ENCODE assay signal across 9 mouse cellular contexts in genomic region chr4:78210878-78211528, GRCm38 (mm10). TPM values are rescaled to one million over a fixed set of nuclear protein-coding genes. Genes with fewer than 3 reads are reported as not detected.
A peak's percentile ranks its signal among the peaks of the same experiment; 100 is the strongest.
DNase-seq lines count a peak whose midpoint lies in the region; ATAC-seq and TF ChIP-seq lines count a peak whose summit lies in the region.
"Had no signal": no experiment of that assay in that cellular context is flagged by ENCODE, and none has a peak within 500 bp of the region (broad histone marks: within the 10 kb centered on the region; RNA-seq: fewer than 3 reads in every experiment).

No protein-coding gene starts in this region.

- H3K4me3 ChIP-seq in lung, embryonic 15.5 days, result peak overlapping the region; percentile 43
- no peak overlapping the region; the same call in 1 of the 2 replicates for H3K4me3 ChIP-seq in liver, embryonic 16.5 days (ENCODE audit: low read depth, low read length)
- peak overlapping the region; percentile 51 for H3K4me3 ChIP-seq in stomach, postnatal 0 days (ENCODE audit: low read depth, low read length)

- no peaks in the 10 kb centered on the region for H3K36me3 ChIP-seq in lung, embryonic 15.5 days
- H3K36me3 ChIP-seq in liver, embryonic 16.5 days (ENCODE audit: control insufficient read depth, insufficient read depth), result no peaks in the 10 kb centered on the region
- H3K36me3 ChIP-seq in stomach, postnatal 0 days (ENCODE audit: control insufficient read depth, insufficient read depth, low read length), result no peaks in the 10 kb centered on the region

- no peak overlapping the region for H3K27ac ChIP-seq in lung, embryonic 15.5 days
- H3K27ac ChIP-seq in liver, embryonic 16.5 days (ENCODE audit: low read length), result no peak overlapping the region
- no peak overlapping the region for H3K27ac ChIP-seq in stomach, postnatal 0 days (replicated peaks)
- H3K27ac ChIP-seq: macrophage had no signal

- H3K27me3 ChIP-seq in lung, embryonic 15.5 days, result peaks cover 25% of the 10 kb centered on the region
- peaks cover 15% of the 10 kb centered on the region for H3K27me3 ChIP-seq in liver, embryonic 16.5 days (ENCODE audit: control insufficient read depth, insufficient read depth, low read depth, low read length)
- H3K27me3 ChIP-seq in stomach, postnatal 0 days (ENCODE audit: control insufficient read depth, insufficient read depth, low read length), result no peaks in the 10 kb centered on the region

- peak overlapping the region; percentile 80 for H3K4me2 ChIP-seq in lung, embryonic 15.5 days
- H3K4me2 ChIP-seq in liver, embryonic 16.5 days (ENCODE audit: low read depth, low read length), result 0 out of 2 replicates have a peak overlapping the region, but pooled peaks have one; percentile 58
- H3K4me2 ChIP-seq in stomach, postnatal 0 days (replicated peaks; ENCODE audit: low read depth), result peak overlapping the region; percentile 86

- WGBS in lung, embryonic 15.5 days, result 27% methylated on average over 9 of the region's 9 CpGs
- WGBS in liver, embryonic 16.5 days (ENCODE audit: insufficient replicate concordance), result 27% methylated on average over 9 of the region's 9 CpGs
- 26% methylated on average over 9 of the region's 9 CpGs for WGBS in stomach, postnatal 0 days

- H3K9me3 ChIP-seq in lung, embryonic 15.5 days, result no peaks in the 10 kb centered on the region
- no peaks in the 10 kb centered on the region for H3K9me3 ChIP-seq in liver, embryonic 16.5 days (replicated peaks; ENCODE audit: control insufficient read depth, low read length)
- H3K9me3 ChIP-seq in stomach, postnatal 0 days (ENCODE audit: control insufficient read depth, low read length), result no peaks in the 10 kb centered on the region

- no peak overlapping the region for H3K9ac ChIP-seq in lung, embryonic 15.5 days
- no peak overlapping the region for H3K9ac ChIP-seq in liver, embryonic 16.5 days (ENCODE audit: low read depth, low read length)
- no peak overlapping the region for H3K9ac ChIP-seq in stomach, postnatal 0 days (ENCODE audit: low read length)

- ATAC-seq in lung, embryonic 15.5 days (ENCODE audit: borderline replicate concordance, extremely low read depth, low FRiP score, low TSS enrichment), result no peak
- ATAC-seq in liver, embryonic 16.5 days (ENCODE audit: low read depth), result no peak
- ATAC-seq in stomach, postnatal 0 days (ENCODE audit: low FRiP score, low TSS enrichment), result no peak

- H3K4me1 ChIP-seq in lung, embryonic 15.5 days, result peaks cover 4% of the 10 kb centered on the region; the same call in 1 of the 2 replicates
- no peaks in the 10 kb centered on the region for H3K4me1 ChIP-seq in liver, embryonic 16.5 days (ENCODE audit: control insufficient read depth, low read depth, low read length)
- no peaks in the 10 kb centered on the region for H3K4me1 ChIP-seq in stomach, postnatal 0 days (replicated peaks; ENCODE audit: control insufficient read depth, insufficient read depth)

- peak; percentile 16 for DNase-seq in adrenal gland, adult 2 months
- no peak for DNase-seq in adrenal gland, postnatal 4 days (ENCODE audit: low spot score in 2 of 2)
- no peak for DNase-seq in lung, postnatal 36 days
- no peak for DNase-seq in stomach, postnatal 0 days (ENCODE audit: low spot score)
- DNase-seq in gastrocnemius, postnatal 25 days, result no peak
- DNase-seq in testis, postnatal 10 days (ENCODE audit: low spot score), result no peak

- TF ChIP-seq CTCF in stomach, postnatal 0 days (IDR thresholded peaks at IDR 0.05; ENCODE audit: low read depth), result no peak

- no peak for TF ChIP-seq EP300 in stomach, postnatal 0 days (optimal IDR thresholded peaks at IDR 0.05)

RNA-seq across cellular contexts. Expression of gene Ptprd, which starts 0.8 kb away (rescaled TPM):
- total RNA-seq in adrenal gland, adult 2 months (2021), result 10 to 100 TPM; 79.1 to 91.9 TPM
- polyA plus RNA-seq in adrenal gland, adult 2 months (2012; rRNA removed), result 4.2 and 6.2 TPM in 2 replicates
- total RNA-seq in adrenal gland, postnatal 4 days (2021), result 100 to 1,000 TPM; 107 to 116 TPM
- 14.5 and 15.9 TPM in 2 replicates for polyA plus RNA-seq in lung, embryonic 15.5 days (2015; fragmentation: Nextera tagmentation; extraction: Ambion mirVana)
- polyA plus RNA-seq in liver, embryonic 16.5 days (2015; fragmentation: Nextera tagmentation; extraction: Ambion mirVana), result 5.5 and 6.3 TPM in 2 replicates
- polyA plus RNA-seq in stomach, postnatal 0 days (2015; fragmentation: Nextera tagmentation; extraction: Ambion mirVana), result 5.6 and 5.8 TPM in 2 replicates
- total RNA-seq in gastrocnemius, postnatal 25 days (2021), result 1 to 10 TPM; 3.8 to 7.1 TPM
- polyA plus RNA-seq: macrophage had no signal
